In the genomic region with DNA sequence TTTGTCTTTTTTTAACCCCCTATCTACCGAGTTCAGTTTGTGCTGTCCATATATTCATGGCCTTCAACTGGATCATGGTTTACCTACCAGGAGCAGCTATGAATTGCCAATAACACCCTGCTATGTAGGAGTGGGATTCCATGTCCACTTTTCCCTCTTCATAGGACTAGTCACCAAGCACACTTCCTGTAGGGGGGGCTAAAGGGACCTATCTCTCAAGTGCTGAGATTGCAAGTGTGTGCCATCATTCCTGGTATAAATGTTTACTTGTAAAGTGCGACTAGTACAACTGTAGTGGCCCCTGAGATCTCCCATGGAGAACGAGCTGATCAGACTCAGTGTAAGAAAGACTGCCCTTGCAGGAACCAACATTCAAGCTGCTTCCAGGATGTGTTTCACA, we compare ENCODE assay signal across 14 mouse cellular contexts. TPM values are rescaled to one million over a fixed set of nuclear protein-coding genes. Genes with fewer than 3 reads are reported as not detected.
DNase-seq lines count a peak whose midpoint lies in the region; ATAC-seq and TF ChIP-seq lines count a peak whose summit lies in the region.
"Had no signal": no experiment of that assay in that cellular context is flagged by ENCODE, and none has a peak within 500 bp of the region (broad histone marks: within the 10 kb centered on the region; RNA-seq: fewer than 3 reads in every experiment).

No protein-coding gene starts in this region.

- intact Hi-C loops in left cerebral cortex, adult 2 months (cut with DNase I), result no loop called here

- no peaks in the 10 kb centered on the region for H3K9me3 ChIP-seq in liver, embryonic 14.5 days (ENCODE audit: control insufficient read depth, low read length)
- H3K9me3 ChIP-seq in liver, embryonic 12.5 days (replicated peaks), result no peaks in the 10 kb centered on the region
- H3K9me3 ChIP-seq: hindbrain, embryonic 15.5 days; limb, embryonic 15.5 days; neural tube, embryonic 13.5 days; stomach, embryonic 15.5 days had no signal

- no peak overlapping the region for H3K4me2 ChIP-seq in liver, embryonic 14.5 days (ENCODE audit: low read depth)
- no peak overlapping the region for H3K4me2 ChIP-seq in liver, embryonic 12.5 days
- H3K4me2 ChIP-seq: hindbrain, embryonic 15.5 days; limb, embryonic 15.5 days; neural tube, embryonic 13.5 days; stomach, embryonic 15.5 days had no signal

- TF ChIP-seq CTCF in liver, embryonic 14.5 days (IDR thresholded peaks at IDR 0.05; ENCODE audit: low read depth), result peak; percentile 30; the same call in 1 of the 2 replicates
- no peak; the same call in 1 of the 2 replicates for TF ChIP-seq CTCF in left cerebral cortex, adult 2 months (IDR thresholded peaks at IDR 0.05)

- H3K36me3 ChIP-seq in liver, embryonic 14.5 days (replicated peaks; ENCODE audit: control insufficient read depth, insufficient read depth, low read depth), result no peaks in the 10 kb centered on the region; the same call in 1 of the 2 replicates
- peaks cover 50% of the 10 kb centered on the region for H3K36me3 ChIP-seq in liver, embryonic 12.5 days
- H3K36me3 ChIP-seq in splenic B cell, adult 2 months (ENCODE audit: control insufficient read depth, insufficient read depth, low read length, poor library complexity, severe bottlenecking), result peaks cover 5% of the 10 kb centered on the region; the same call in 1 of the 2 replicates
- H3K36me3 ChIP-seq: hindbrain, embryonic 15.5 days; stomach, embryonic 15.5 days had no signal

- no peak for ATAC-seq in liver, embryonic 14.5 days (ENCODE audit: insufficient read depth)
- ATAC-seq in liver, embryonic 12.5 days, result no peak

- no peak for TF ChIP-seq EP300 in liver, embryonic 14.5 days (IDR thresholded peaks at IDR 0.05; ENCODE audit: low read depth)

- peaks cover 2 to 11% of the 10 kb centered on the region in 2 experiments; a peak in 1 of 4 replicates for H3K4me1 ChIP-seq in liver, embryonic 14.5 days (replicated peaks; ENCODE audit: control insufficient read depth in 2 of 2, insufficient read depth in 2 of 2, low read length in 1 of 2)
- peaks cover 59% of the 10 kb centered on the region for H3K4me1 ChIP-seq in liver, embryonic 12.5 days
- H3K4me1 ChIP-seq: hindbrain, embryonic 15.5 days; neural tube, embryonic 13.5 days had no signal

- WGBS in liver, embryonic 14.5 days (ENCODE audit: insufficient replicate concordance), result 54% methylated on average over 3 of the region's 3 CpGs
- WGBS in liver, embryonic 12.5 days (ENCODE audit: insufficient replicate concordance), result 48% methylated on average over 3 of the region's 3 CpGs

- no peak overlapping the region for H3K27ac ChIP-seq in liver, embryonic 14.5 days
- no peak overlapping the region for H3K27ac ChIP-seq in liver, embryonic 12.5 days
- no peak overlapping the region for H3K27ac ChIP-seq in left cerebral cortex, adult 2 months
- H3K27ac ChIP-seq: hindbrain, embryonic 15.5 days; limb, embryonic 15.5 days; neural tube, embryonic 13.5 days; stomach, embryonic 15.5 days had no signal

- no peak overlapping the region for H3K9ac ChIP-seq in liver, embryonic 14.5 days (replicated peaks)
- H3K9ac ChIP-seq in liver, embryonic 12.5 days, result no peak overlapping the region
- H3K9ac ChIP-seq: hindbrain, embryonic 15.5 days; limb, embryonic 15.5 days; neural tube, embryonic 13.5 days; stomach, embryonic 15.5 days had no signal

- no peak overlapping the region for H3K4me3 ChIP-seq in liver, embryonic 14.5 days (ENCODE audit: insufficient read depth in 1 of 2, low read depth in 2 of 2, low read length in 2 of 2)
- H3K4me3 ChIP-seq in liver, embryonic 12.5 days, result no peak overlapping the region
- H3K4me3 ChIP-seq in left cerebral cortex, adult 2 months, result no peak overlapping the region
- H3K4me3 ChIP-seq: hindbrain, embryonic 15.5 days; limb, embryonic 15.5 days; neural tube, embryonic 13.5 days; stomach, embryonic 15.5 days had no signal

- no peaks in the 10 kb centered on the region for H3K27me3 ChIP-seq in liver, embryonic 14.5 days (ENCODE audit: control insufficient read depth, insufficient read depth, low read length)
- no peaks in the 10 kb centered on the region for H3K27me3 ChIP-seq in liver, embryonic 12.5 days (replicated peaks)
- H3K27me3 ChIP-seq in splenic B cell, adult 2 months (ENCODE audit: control insufficient read depth, insufficient read depth, low read length, poor library complexity, severe bottlenecking), result no peaks in the 10 kb centered on the region
- H3K27me3 ChIP-seq: hindbrain, embryonic 15.5 days; limb, embryonic 15.5 days; neural tube, embryonic 13.5 days; stomach, embryonic 15.5 days had no signal

- DNase-seq in liver, embryonic 14.5 days (ENCODE audit: low read depth in 3 of 3, low spot score in 3 of 3), result no peak
- DNase-seq in A20 (ENCODE audit: low read depth, low spot score) (peak; percentile 50), ES-CJ7 (ENCODE audit: low read depth, low spot score) (peak; percentile 68)
- DNase-seq in splenic B cell, adult 2 months (ENCODE audit: low read depth, low spot score), result peak; percentile 64
- no peak for DNase-seq in left cerebral cortex, adult 2 months (ENCODE audit: extremely low spot score in 1 of 2, low spot score in 2 of 2)
- DNase-seq in layer of hippocampus, adult 11-12 months (ENCODE audit: low spot score), result no peak
- DNase-seq: cerebellum, postnatal 25 days; gastrocnemius, postnatal 10 days had no signal

RNA-seq across cellular contexts. Expression of gene Ccm2, which starts 11.5 kb away (rescaled TPM):
- polyA plus RNA-seq in liver, embryonic 14.5 days (2012; rRNA removed), result 33.1 and 36.8 TPM in 2 replicates
- 39.0 and 39.4 TPM in 2 replicates for polyA plus RNA-seq in liver, embryonic 14.5 days (2014; fragmentation: Nextera tagmentation; extraction: Ambion mirVana)
- 57.9 and 60.0 TPM in 2 replicates for polyA plus RNA-seq in liver, embryonic 12.5 days (2016; fragmentation: Nextera tagmentation; extraction: Ambion mirVana)
- total RNA-seq in left cerebral cortex, adult 2 months (2021), result 10 to 100 TPM; 51.3 to 69.5 TPM

RNA-seq across cellular contexts. Expression of gene Myo1g, which starts 37.5 kb away (rescaled TPM):
- 5.7 and 7.0 TPM in 2 replicates for polyA plus RNA-seq in liver, embryonic 14.5 days (2012; rRNA removed)
- polyA plus RNA-seq in liver, embryonic 14.5 days (2014; fragmentation: Nextera tagmentation; extraction: Ambion mirVana), result 5.4 and 5.7 TPM in 2 replicates
- 5.8 and 6.2 TPM in 2 replicates for polyA plus RNA-seq in liver, embryonic 12.5 days (2016; fragmentation: Nextera tagmentation; extraction: Ambion mirVana)
- total RNA-seq in left cerebral cortex, adult 2 months (2021), result under 1 TPM; 0.40 to 0.48 TPM

RNA-seq across cellular contexts. Expression of gene Nacad, which starts 47.6 kb away (rescaled TPM):
- 2.3 and 4.0 TPM in 2 replicates for polyA plus RNA-seq in liver, embryonic 14.5 days (2012; rRNA removed)
- polyA plus RNA-seq in liver, embryonic 14.5 days (2014; fragmentation: Nextera tagmentation; extraction: Ambion mirVana), result 6.2 and 6.4 TPM in 2 replicates
- polyA plus RNA-seq in liver, embryonic 12.5 days (2016; fragmentation: Nextera tagmentation; extraction: Ambion mirVana), result 6.4 and 7.5 TPM in 2 replicates
- total RNA-seq in left cerebral cortex, adult 2 months (2021), result 10 to 100 TPM; 41.4 to 43.8 TPM
- total RNA-seq: megakaryocyte-erythroid progenitor cell, adult 5-6 weeks had no signal

Comparison
In these comparisons a context has a peak if more than half of its experiments do, and no peak if none do; other contexts are left out.
1. DNase-seq: peak in A20 (single experiment), ES-CJ7 (single experiment) and splenic B cell, adult 2 months (single experiment); none in liver, embryonic 14.5 days (0 of 3), left cerebral cortex, adult 2 months (0 of 2) and layer of hippocampus, adult 11-12 months (single experiment).